Mouse (Mus musculus) T-helper 2 cell (primary cell): ENCODE data around the gene Klre1.

Experiments used
- in situ Hi-C: fragments of 300-600 bp; cut with MboI, MseI; formaldehyde crosslinking; loops from one replicate; pipeline ENCODE4 v1.15.1; 2025; ENCODE audit warnings: high pct_unique_total_duplicates

Klre1 gene

DNA sequence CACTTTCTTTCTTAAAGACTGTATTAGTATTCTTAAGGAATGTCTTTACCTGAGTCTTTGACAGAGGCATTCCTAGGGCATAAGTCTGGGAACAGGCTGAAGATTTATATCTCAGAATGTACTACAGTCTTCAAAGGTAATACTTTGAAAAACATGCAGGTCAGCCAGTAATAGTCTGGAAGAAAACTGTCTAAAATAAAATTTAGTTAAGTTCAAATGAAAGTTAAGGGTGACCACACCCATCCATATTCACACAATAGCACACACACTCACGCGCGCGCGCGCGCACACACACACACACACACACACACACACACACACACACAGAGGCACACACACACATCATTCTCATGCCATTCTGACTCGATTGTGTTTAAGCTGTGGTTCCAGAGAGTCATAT lies at the start of gene Klre1:
Gene Klre1 (plus strand): TSS at position 301 of the 400 bp plus-strand sequence.
- in situ Hi-C loops = no loop called here

DNA sequence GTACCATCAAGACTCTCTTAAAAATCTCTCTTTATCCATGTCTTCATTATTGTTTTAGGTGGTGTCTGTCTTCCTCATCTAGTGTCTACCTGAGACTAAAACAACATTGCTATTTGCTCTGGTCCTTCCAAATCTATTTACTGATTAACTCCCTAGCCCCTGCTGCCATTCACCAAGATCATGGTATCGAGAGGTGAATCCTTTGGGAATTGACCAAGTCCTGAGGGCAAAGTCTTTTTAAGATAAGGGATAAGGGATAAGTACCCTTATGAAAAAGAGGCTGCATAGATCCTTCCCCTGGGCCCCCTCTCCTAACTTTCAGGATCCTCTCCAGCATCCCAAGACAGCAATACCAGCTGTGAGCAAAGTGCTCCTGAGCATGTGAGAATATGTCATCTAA lies 48.1 kb upstream of the Klre1 start:
- in situ Hi-C loops = no loop called here

DNA sequence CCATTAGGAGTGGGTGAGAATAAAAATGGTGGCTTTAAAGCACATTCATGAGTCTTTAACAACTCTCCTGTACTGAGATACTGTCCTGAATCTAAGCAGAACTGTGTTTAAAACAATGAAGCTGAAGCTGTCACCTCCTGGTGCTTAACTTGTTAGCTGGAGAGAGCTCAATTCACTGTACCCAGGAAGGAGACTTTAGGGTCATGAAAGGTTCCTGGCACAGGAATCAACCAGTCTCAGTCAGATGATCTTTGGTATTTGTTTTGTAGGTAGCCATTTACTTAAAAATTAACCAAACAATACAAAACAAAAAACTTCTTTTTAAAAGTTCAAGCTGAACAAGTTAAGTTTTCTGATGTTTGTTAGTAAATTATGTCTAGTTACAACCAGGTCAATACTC lies 47.4 kb upstream of the Klre1 start:
- in situ Hi-C loops = no loop called here

DNA sequence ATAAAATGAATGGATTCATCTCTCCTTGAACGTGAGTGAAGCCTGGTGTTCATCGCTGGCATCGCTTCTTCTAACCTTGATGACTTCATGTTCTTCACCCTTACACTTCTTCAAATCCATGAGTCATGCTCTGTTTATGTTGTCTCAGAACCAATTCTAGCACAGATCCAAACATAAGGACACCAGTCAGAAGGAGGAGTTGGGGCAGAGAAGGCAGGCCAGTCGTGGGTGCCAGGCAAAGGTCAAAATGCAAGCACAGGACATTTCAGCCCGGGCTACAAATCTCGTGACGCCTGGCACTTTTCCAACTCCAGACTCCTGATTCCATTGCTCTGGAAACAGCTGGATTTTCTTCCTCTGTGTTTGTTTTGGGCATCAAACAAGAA lies 45.2 kb upstream of the Klre1 start:
- in situ Hi-C loops = no loop called here

DNA sequence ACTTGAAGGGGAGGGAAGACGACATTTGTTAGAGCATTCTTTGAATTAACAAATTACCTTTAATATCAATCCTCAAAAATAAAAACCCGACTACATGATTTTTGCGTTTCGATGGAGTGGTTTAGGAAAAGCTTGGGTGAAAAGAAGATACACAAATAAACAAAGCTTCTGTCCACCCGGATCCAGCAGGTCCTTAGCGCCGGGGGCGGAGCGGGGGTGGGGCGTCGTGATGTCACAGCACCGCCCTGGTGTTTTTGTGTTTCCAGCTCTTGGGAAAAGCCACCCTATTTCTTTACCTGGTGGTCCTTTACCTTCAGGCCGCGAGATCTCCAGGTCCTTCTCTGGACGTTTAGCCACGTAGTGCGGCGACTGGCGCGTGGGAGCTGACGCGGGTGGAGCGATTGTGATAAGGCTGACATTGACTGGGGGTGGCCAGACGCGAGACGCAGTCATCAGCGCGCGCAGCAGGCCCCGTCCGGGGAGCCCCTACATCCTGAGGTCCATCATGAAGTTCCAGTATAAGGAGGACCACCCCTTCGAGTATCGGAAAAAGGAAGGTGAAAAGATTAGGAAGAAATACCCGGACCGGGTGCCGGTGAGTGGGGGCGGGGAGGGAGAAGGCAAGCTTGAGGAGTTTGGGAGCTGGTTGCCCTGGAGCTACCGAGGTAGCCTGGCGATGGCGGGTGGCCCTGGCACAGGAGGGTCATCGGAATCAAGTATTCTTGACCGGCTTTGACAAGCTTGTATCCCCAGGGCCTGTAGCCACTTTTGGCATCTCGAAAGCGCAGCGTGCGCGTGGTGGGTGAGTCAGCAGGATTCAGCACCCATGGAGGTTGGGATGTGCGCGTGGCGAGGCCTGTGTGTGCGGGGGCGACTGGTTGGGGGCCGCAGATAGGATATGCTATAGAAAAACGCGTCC lies 44.5 kb upstream of the Klre1 start, which contains the start of gene Gabarapl1:
Gene Gabarapl1 (plus strand): TSS at position 219 of the 919 bp plus-strand sequence.
- in situ Hi-C loops = no loop called here

DNA sequence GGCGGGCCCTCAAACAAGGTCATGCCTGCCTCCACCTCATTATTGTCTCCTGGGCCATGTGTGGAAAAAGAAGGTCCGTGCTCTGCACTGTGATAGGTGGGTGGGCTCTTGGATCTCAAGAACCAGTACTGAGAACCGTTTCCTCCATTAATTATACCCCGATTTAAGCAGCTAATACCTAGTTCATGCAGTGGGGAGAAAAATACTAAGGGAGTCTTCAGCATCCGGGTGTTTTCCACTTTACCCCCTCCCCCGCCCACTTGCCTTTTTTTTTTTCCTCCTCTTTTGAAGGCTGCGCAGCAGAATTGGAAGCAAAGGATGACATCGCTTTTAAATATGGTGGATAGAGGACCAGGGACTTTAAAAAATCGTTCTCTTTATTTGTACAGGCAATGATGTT lies 43.6 kb upstream of the Klre1 start:
- in situ Hi-C loops = no loop called here

DNA sequence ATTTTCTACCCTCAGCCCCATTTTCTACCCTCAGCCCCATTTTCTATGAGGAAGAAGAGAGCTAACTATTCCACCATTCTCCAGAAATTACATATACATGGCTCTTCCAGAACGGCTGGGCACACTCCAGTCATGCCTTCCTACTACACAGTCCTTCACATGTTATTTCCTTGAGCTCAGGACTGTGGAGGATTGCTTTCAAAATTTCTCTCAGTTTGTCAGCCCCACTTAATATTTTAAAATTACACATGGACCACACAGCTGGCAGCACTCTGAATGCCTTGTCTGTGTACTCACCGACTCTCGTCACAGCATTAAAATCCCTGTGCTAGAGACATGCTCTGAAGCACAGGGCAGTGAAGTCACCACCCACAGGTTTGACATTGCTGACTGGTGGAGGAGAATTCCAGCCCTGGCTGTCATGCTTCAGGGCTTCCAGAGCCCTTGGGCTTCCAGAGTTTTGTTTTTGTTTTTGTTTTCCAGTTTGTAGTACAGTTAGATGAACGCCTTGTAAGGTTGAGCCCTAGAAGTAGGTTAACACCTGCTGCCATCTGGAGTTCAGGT lies 43.0 kb upstream of the Klre1 start:
- in situ Hi-C loops = no loop called here

DNA sequence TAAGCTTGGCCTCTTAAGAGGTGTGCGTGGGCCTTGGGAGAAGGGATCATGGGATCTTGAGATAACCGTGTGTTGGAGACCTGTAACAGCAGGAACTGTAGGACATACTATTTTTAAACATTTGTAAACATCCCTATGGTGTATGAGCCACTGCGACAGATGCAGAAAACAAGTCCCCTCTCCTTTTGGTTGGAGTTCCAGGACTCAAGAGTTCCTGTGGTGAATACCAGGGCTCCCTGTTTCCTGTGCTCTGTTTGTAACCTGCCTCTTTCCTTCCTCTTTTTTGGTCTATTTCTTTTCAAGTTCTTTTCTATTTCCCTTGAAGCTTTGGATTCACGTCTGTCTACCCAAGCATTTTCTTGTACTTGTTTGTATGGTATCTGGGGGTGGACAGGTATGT lies 42.0 kb upstream of the Klre1 start:
- in situ Hi-C loops = no loop called here

DNA sequence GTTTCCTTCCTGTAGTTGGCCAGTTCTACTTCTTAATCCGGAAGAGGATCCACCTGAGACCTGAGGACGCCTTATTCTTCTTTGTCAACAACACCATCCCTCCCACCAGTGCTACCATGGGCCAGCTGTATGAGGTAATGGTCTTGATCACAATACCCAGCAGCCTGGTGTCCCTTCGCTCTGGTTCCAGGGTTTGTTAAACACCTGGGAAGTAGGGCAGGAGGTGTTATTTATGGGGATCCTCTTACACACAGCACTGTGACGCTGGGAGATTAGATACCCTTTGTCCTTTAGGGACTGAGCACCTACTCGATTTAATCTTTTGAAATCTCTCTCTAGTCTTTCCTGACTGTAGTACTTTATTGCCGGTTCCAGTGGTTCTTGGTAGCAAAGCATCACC lies 39.1 kb upstream of the Klre1 start:
- in situ Hi-C loops = no loop called here

DNA sequence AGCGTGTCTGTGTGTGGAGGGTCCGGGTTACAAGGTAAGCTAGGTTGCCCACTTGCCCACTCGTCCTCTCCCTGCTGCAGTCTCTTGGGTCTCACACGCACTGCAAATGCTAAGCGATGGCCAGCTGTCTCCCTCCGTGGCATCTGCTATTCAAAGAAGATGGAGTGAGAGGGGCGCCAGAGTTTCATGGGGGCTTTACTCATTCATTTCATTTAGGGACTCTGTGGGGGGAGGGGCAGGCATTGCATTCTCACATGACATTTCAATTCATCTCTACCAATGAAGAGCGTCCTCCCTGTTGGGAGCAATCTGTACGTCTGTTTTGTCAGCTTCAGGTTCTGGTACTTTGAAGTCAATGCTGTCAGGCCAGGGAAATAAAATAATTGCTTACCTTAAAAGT lies 35.8 kb upstream of the Klre1 start:
- in situ Hi-C loops = no loop called here

DNA sequence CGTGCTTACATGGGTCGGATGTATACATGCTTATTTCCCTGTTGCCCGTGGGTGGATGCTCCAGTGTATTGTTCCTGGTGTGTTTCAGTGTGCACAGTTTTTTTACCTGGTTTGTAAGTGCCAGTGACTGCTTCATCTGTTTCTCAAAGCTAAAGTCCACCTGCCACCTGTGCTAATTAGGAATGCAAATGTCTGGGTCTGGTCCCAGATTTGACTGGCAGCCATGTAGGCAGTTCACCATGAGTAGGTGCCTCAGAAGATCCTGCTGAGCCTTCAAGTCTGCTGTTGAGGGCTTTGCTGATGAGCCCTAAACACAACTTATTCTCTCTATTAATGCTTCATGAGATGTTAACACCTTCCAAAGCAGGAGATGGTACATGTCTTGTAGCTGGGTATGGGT lies 35.2 kb upstream of the Klre1 start:
- in situ Hi-C loops = no loop called here

DNA sequence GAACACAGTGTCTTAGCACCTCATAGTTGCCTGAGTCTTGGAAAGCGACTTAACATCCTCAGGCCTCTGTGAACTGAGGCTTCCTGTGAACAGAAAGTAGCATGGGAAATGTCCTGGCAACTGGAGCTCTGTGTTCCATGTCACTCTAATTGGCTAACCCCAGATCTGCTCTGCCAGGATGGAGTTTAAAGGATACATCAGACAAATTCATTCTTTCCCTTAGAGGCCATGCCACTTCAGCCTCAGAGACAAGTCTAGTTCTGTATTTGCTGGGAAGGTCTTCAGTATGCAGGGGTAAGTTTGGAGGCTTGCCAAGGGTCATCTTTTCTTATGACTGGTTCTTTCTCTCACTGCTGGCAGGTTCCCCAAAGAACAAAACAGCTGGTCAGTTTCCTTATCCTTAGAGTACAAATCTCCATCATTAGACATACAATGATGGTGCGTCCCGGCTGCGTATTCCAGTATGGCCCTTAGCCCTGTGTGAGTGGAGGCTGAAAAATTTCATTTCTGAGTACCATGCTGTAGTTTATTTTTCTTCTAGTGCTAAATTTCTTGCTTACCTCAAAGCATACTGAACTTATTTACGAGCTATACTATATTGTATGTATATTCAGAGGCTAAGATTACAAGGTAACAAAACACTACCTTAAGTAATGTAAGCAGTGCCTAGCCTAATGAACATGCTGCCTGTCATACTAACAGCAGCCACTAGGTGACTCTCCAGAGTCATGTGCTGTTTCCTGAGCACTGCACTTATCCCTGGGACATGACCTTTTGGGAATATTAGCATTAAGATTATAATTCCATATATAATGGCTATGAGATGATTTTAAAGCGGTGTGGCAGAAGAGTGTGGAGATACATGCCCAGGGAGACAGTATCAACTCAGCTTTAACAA lies 33.7 kb upstream of the Klre1 start:
- in situ Hi-C loops = no loop called here

DNA sequence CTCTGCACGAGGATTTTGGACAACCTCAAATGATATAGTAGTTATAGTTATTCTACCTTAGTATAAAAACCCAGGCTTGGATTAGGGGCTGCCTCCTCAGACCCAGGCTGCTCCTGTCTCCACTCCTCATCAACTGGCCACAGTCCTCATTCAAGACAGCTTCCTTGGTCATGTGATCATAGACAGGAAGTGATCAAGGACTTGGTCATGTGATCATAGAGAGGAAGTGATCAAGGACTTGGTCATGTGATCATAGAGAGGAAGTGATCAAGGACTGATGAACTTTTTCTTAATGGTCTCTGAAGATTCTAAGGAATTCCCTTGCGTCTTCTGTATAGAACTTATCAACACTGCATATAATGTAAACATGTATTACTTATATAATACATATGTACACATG lies 30.4 kb upstream of the Klre1 start:
- in situ Hi-C loops = no loop called here

DNA sequence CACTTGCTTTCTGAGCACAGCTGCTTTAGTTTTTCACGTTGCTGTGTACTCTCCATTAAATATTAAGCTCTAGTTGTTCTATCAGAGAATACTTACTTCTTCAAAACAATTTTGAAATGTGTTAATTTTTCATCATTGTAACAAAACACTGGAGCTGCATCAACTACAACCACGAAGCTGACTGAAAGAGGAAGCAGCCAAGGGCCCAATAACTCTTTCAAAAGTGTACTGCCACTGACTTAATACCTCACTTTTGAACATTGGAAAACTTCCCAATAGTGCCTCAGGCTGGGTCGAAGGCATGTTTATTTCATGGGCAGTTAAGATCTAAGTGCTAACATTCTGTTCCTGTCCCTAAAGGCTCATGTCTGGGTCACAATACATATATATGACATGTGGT lies 29.7 kb upstream of the Klre1 start:
- in situ Hi-C loops = no loop called here

DNA sequence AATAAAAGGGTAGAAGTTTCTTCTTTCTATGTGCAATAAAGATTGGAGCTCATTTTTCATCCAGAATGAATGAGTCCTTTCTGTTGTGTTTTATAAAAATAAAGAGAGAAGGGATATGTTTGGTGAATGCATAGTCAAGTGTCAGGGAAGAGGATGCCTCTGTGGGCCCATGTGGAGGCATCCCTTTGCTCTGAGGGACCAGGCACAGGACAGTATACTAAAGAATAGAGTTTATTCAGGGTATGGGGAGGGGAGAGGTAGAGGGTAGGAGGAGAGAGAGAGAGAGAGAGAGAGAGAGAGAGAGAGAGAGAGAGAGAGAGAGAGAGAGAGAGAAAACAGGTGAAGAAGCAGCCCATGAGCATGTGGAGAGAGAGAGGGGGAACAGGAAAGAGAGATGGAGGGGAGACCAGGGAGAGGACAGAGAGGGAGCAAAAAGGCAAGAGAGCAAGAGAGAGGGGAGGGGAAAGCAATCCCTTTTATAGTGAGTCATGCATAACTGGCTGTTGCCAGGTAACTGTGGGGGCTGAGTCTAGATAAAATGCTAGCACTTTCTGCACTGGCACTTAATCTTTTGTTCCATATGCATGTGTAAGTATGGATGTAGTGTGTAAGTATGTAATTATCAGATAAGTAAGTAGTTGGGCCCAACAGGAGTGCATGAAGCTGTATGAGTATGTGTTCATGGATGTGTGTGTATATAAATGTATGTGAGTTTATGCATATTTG lies 20.2 kb upstream of the Klre1 start:
- in situ Hi-C loops = loop anchor here (25.0 kb wide), 1 partner anchor 1730 kb away; the partner anchor contains the start of gene Magohb

DNA sequence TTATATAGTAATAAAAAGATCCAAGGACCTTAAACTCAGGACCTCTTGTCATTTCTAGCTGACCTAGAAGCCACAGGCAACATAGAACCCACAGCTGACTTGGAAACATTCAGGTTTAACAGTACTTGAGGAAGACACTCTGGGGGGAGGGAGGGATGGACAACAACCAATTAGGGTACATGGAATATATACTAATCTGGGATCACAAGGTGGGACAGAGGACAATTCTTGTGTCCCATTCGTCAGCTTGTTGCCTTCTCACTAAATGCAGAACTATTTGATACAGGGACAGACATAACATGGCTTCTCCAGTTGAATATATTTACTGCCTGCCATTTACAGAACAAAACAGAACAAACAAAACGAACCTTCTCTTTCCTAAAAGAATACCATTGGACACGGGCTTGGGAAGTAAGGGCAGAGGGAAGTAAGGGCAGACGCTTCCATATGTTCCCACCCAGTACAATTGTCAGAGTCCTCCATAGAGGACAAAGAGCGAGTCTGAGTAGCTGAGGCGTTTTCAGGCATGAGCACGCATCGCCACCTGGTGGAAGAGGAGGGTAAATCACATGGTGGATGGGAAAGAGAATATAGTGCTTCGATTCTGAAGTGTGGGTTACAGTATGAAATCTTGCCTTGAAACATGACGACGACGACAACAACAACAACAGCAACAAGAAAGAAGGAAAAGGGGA lies 18.6 kb upstream of the Klre1 start:
- in situ Hi-C loops = loop anchor here (25.0 kb wide), 1 partner anchor 1728 kb away; the partner anchor contains the start of gene Magohb

DNA sequence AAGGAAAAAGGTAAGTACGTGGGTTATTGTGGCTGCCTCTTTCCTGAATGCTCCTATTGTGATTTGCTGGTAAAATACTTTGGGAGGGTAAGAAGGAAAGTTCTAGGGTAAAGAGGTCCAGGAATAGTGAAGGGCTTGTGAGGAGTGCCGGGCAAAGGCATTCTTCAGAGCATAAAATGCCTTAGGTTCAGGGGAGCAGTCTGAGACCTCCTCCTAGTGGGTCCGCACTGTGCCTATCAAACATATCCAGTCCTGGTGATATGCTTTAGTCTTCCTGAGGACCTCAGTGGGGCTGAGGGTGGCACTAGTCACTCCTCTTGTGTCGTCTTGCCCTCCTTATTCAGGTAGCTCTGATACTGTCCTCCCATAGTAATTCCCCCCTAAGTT lies 18.1 kb upstream of the Klre1 start:
- in situ Hi-C loops = loop anchor here (25.0 kb wide), 1 partner anchor 1728 kb away; the partner anchor contains the start of gene Magohb

DNA sequence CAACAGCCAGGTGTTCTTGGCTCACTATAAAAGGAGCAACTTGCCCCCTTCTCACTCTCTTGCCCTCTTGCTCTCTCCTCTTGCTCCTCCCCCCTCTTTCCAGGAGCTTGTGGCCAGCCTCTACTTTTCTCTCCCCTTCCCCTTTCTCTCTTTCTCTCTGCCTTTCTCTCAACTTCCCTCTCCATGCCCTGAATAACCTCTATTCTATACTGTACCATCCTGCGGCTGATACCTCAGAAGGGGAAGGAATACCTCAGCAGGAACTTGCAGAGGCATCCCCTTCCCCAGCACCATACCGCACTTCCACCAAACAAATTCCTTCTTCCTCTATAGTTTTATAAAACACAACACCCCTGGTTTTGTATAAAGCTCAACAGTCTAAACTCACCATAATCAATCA lies 12.4 kb upstream of the Klre1 start:
- in situ Hi-C loops = loop anchor here (25.0 kb wide), 1 partner anchor 1722 kb away; the partner anchor contains the start of gene Magohb

DNA sequence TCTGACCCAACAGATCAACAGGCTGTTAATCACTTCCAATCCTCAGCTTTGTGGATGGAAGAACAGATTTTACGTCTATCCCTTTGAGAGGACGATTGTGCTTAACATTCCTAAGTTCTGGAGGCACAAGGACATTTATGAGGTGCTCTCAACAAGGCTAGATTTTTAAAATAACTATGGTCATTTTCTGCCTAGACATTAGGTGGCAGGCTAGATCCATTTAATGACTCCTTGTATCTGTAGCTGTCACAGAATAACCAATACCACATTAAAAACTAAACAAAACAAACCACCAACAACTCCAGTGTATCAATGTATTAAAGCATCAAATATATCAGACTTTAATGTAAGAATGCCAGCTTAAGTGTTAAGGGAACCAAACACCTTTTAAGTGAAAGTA lies 2.4 kb upstream of the Klre1 start:
- in situ Hi-C loops = no loop called here

DNA sequence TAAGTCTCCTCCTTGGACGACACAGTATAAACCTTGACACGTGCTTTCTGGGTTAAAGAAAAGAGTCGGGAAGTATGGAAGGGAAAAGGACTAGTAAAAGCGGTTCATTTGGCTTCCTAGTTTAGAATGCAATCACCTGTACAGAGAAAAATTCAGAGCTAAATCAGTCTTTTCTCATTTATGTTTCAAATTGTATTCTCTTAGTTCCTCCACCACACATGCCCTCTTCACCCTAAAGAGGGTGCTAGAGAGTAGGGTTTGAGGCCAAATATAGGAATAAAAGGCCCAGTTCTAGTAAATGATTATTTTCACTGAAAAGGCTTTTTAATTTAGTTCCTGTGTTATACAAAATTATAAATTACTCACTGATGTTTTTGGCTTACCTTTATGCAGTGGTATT lies 3.6 kb downstream of the Klre1 start:
- in situ Hi-C loops = loop anchor here (5.0 to 10.0 kb wide), 2 partner anchors 174 to 236 kb away; no protein-coding TSS in a partner anchor
